Mouse (Mus musculus) neural tube, embryonic 15.5 days (tissue): ENCODE data around the gene Gm37240. TPM values are rescaled to one million over a fixed set of nuclear protein-coding genes. Genes with fewer than 3 reads are reported as not detected.

ENCODE experiments used
- ATAC-seq: fragments of 200-750 bp; cut with Nextera tagmentation; 2 replicates; pipeline ENCODE4 v1.8.0; 2017; ENCODE audit warnings: mild to moderate bottlenecking, moderate TSS enrichment, moderate library complexity; ENCODE audit not compliant: low FRiP score
- H3K27ac ChIP-seq: fragments of 300-500 bp; sonication (generic); replicated peaks from 2 replicates; pipeline ENCODE4 v1.5.1; 2015; ENCODE audit warnings: mild to moderate bottlenecking, inconsistent platforms
- H3K27me3 ChIP-seq: fragments of 300-500 bp; sonication (generic); replicated peaks from 2 replicates; pipeline ENCODE4 v1.6.1; 2015; ENCODE audit warnings: inconsistent platforms
- H3K36me3 ChIP-seq: fragments of 300-500 bp; sonication (generic); 2 replicates; pipeline ENCODE4 v1.6.1; 2015; ENCODE audit warnings: inconsistent platforms
- H3K4me1 ChIP-seq: fragments of 300-500 bp; sonication (generic); 2 replicates; pipeline ENCODE4 v1.6.1; 2015; ENCODE audit warnings: inconsistent platforms
- H3K4me2 ChIP-seq: fragments of 300-500 bp; sonication (generic); 2 replicates; pipeline ENCODE4 v1.6.1; 2015; ENCODE audit warnings: inconsistent platforms, mild to moderate bottlenecking, moderate library complexity
- H3K4me3 ChIP-seq: fragments of 300-500 bp; sonication (generic); replicated peaks from 2 replicates; pipeline ENCODE4 v1.5.1; 2015; ENCODE audit warnings: mild to moderate bottlenecking, inconsistent platforms
- H3K9ac ChIP-seq: fragments of 300-500 bp; sonication (generic); replicated peaks from 2 replicates; pipeline ENCODE4 v1.6.1; 2015; ENCODE audit warnings: mild to moderate bottlenecking, inconsistent platforms
- H3K9me3 ChIP-seq: fragments of 300-500 bp; sonication (generic); replicated peaks from 2 replicates; pipeline ENCODE4 v1.6.1; 2016; ENCODE audit warnings: inconsistent platforms
- WGBS: fragments of 180-500 bp; shearing (Covaris S2); methylation state at CpG from one replicate; pipeline ENCODE4 v1.1.7; 2015; ENCODE audit warnings: mixed read lengths; 5-methylcytosine and 5-hydroxymethylcytosine counted together
- polyA plus RNA-seq: library from polyadenylated mRNA; unstranded; fragments of >200 nt; fragmentation: Nextera tagmentation; extraction: Ambion mirVana; gene quantifications from 2 replicates; pipeline ENCODE4 v1.2.1, GENCODE M21; 2015

The Gm37240 gene
- polyA plus RNA-seq, 1 experiment from 2014 or later: 0.99 TPM

DNA sequence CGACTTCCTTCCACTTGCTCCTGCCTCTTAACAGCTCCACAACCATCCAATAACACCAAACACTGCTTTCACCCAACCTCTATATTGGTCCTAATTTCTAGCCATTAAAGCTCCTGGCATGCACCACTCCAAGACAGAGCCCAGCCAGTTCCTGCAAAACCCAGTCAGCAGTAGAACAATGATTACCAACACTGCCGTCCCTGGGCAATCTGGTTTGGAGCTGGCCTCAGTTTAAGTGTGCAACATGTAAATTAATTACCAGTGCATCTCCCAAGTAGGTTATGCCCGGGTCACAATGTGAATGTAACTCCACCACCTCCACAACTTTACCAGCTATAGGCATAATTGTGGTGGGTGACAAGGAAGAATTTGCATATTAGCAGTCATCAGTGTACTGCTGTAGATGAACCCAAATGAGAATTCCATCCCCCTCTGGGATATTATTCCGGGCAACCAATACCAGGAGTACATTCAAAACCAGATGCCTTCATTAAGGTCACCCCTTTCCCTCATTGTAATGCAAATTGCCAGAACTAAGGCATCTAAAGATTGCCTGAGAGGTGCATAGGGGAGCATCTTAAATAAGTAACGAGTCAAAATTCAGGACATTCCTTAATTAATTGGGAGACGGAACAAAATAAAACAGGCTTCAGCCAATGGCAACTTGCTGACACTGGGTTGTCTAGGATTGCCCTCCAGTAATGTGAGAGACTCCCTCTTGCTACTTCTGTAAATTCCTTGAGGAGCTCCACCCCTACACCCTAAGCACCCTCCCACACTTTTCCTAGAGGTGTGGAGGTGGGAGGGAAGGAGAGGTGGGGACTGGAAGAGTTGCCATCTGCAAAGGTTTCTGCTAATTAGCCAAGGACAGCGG, 549.2 kb downstream of the Gm37240 start:
- Histone ChIP-seq H3K4me3 (no peak overlapping the region), H3K9me3 (no peaks in the 10 kb centered on the region), H3K27me3 (no peaks in the 10 kb centered on the region), H3K27ac (no peak overlapping the region), H3K9ac (no peak overlapping the region), H3K4me1 (peaks cover 24% of the 10 kb centered on the region), H3K4me2 (no peak overlapping the region), H3K36me3 (no peaks in the 10 kb centered on the region)
- ATAC-seq: no peak
- 43% methylated on average over 7 of the region's 7 CpGs for WGBS

DNA sequence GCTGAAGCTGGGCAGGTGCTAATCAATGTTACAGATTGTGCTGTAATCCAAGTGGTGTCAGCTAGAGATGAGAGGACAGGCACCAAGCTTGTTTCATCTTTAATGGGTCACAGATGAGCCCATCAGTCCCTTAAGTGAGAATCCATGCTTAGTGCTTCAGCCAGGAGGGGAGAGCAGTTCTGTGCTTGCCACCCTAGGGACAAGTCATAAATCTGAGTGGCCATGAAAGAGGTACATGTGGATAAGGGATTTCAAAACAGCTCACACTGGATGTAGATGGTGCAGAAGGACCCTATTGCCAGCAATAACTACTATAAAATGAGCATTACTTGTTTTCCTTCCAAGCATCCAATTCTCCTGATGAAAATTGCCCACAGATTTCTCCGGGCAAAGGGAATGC, 551.8 kb downstream of the Gm37240 start:
- ATAC-seq: no peak
- no peaks in the 10 kb centered on the region for H3K36me3 ChIP-seq
- 34% methylated on average over 1 of the region's 1 CpGs for WGBS
- no peak overlapping the region for H3K9ac ChIP-seq
- no peak overlapping the region for H3K4me2 ChIP-seq
- H3K4me1 ChIP-seq: peaks cover 20% of the 10 kb centered on the region
- H3K27ac ChIP-seq: no peak overlapping the region
- H3K27me3 ChIP-seq: no peaks in the 10 kb centered on the region
- H3K4me3 ChIP-seq: no peak overlapping the region
- no peaks in the 10 kb centered on the region for H3K9me3 ChIP-seq

DNA sequence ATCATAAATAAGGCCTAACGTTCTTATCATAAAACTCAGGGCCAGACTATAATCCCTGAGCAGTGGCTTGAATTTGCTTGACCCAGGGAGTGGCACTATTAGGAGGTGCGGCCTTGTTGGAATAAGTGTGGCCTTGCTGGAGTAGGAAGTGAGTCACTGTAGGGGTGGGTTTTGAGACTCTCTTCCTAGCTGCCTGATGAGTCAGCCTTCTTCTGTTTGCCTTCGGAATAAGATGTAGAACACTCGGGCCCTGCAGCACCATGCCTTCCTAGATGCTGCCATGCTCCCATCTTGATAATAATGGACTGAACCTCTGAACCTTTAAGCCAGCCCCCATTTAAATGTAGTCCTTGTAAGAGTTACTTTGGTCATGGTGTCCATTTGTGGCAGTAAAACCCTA, 555.0 kb downstream of the Gm37240 start:
- Histone ChIP-seq H3K4me3 (no peak overlapping the region), H3K4me2 (no peak overlapping the region), H3K9ac (no peak overlapping the region), H3K4me1 (peaks cover 6% of the 10 kb centered on the region; the same call in 1 of the 2 replicates), H3K27ac (no peak overlapping the region), H3K9me3 (no peaks in the 10 kb centered on the region), H3K27me3 (no peaks in the 10 kb centered on the region), H3K36me3 (no peaks in the 10 kb centered on the region)
- 92% methylated on average over 4 of the region's 4 CpGs for WGBS
- ATAC-seq: no peak

DNA sequence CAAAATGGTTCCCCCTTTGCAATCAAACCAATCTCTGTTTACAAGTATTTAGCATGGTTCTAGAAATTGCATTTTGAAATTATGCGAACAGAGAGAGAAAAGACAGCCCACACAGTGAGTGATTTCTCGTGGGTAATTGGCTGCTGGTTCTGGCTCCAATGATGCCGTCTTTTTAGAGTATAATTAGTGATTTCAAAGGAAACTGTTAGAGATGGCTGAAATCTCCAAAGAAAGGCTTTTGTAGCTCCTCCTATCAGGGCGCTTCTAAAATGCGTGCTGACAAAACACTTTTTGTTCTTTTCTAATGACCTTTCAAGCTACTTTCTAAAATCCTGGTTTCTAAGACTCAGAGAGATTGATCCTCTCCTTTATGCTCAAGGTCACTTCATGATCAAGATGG, 569.1 kb downstream of the Gm37240 start:
- H3K9me3 ChIP-seq: no peaks in the 10 kb centered on the region
- no peak overlapping the region for H3K9ac ChIP-seq
- no peak overlapping the region for H3K4me2 ChIP-seq
- no peak overlapping the region for H3K4me3 ChIP-seq
- peaks cover 13% of the 10 kb centered on the region for H3K4me1 ChIP-seq
- H3K36me3 ChIP-seq: no peaks in the 10 kb centered on the region
- ATAC-seq: no peak
- no peaks in the 10 kb centered on the region for H3K27me3 ChIP-seq
- 41% methylated on average over 5 of the region's 5 CpGs for WGBS
- H3K27ac ChIP-seq: no peak overlapping the region

DNA sequence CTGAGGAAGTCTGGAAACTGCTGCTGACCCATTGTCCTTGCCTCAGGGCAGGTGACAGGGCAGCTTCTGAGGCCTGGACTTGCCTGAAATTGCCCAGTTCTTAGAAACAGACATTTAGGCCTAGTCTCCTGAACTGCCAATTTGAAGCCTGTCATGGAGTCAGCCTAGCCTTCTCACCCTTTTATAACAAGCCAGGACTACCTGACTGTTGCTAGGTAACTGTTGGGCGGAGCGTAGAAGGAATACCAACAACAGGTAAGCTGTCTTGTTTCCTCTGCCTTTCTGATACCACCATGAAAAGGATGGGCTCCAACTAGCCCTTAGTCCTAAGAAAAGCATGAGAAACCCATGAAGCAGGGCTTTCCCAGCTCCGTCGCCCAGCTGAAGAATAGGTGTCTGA, 570.0 kb downstream of the Gm37240 start:
- ATAC-seq: no peak
- H3K36me3 ChIP-seq: no peaks in the 10 kb centered on the region
- H3K4me2 ChIP-seq: no peak overlapping the region
- peaks cover 13% of the 10 kb centered on the region for H3K4me1 ChIP-seq
- no peak overlapping the region for H3K9ac ChIP-seq
- WGBS: 96% methylated on average over 4 of the region's 4 CpGs
- H3K27me3 ChIP-seq: no peaks in the 10 kb centered on the region
- no peak overlapping the region for H3K4me3 ChIP-seq
- H3K27ac ChIP-seq: no peak overlapping the region
- H3K9me3 ChIP-seq: no peaks in the 10 kb centered on the region

DNA sequence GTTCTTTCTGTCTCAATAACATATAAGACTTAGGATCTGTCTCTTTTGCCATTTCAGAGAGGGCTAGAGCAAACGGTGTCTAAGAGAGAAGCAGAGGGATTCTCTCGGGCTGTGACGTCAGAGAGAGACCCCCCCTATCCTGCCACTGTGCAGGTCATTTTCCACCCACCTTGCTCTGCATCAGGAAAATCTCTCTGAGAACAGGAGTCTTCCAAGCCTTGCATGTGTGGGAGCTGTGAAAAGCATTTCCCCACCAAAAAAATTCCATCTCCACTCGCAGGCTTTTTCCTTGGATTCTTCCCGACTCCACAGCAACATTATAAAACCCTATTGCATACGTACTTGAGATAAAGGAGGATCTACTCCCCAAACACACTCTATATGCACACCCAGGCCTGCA, 572.4 kb downstream of the Gm37240 start:
- Histone ChIP-seq H3K4me2 (no peak overlapping the region), H3K9ac (no peak overlapping the region), H3K36me3 (no peaks in the 10 kb centered on the region), H3K27me3 (no peaks in the 10 kb centered on the region), H3K4me3 (no peak overlapping the region), H3K27ac (no peak overlapping the region), H3K4me1 (peaks cover 13% of the 10 kb centered on the region), H3K9me3 (no peaks in the 10 kb centered on the region)
- ATAC-seq: no peak
- WGBS: 80% methylated on average over 6 of the region's 6 CpGs

DNA sequence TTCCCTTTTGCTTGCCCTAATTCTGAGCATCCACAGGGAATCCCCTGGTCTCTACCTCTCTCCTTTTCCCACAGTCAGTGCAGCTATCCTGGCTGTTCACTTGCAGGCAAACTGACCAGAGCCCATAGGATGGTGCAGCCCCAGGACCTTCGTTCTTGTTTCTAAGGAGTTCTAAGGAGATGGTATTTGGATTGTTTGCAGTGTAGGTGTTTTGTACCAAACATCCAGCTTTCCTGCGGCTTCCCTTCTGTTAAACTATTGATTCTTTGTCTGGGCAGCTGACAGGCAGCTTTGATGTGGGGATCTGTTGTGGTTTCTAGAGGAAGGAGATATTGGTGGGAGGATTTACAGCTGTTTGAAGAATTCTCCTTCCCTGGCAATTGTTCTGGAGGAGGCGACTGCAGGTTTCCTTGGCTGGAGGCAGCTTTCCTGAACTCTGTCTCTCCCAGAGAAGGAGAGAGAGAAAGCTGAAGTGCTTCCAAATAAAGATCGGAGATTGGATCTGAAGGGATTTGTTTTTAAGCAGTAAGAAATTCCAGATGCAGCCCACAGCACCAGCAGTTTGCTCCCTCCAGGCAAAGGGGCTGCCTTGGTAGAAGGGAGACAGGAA, 573.6 kb downstream of the Gm37240 start:
- Histone ChIP-seq H3K9me3 (no peaks in the 10 kb centered on the region), H3K4me1 (peaks cover 24% of the 10 kb centered on the region), H3K36me3 (no peaks in the 10 kb centered on the region), H3K4me3 (no peak overlapping the region), H3K27ac (0 out of 2 replicates have a peak overlapping the region, but pooled peaks have one; percentile 3), H3K4me2 (no peak overlapping the region), H3K9ac (no peak overlapping the region), H3K27me3 (no peaks in the 10 kb centered on the region)
- 11% methylated on average over 4 of the region's 4 CpGs for WGBS
- no peak for ATAC-seq

DNA sequence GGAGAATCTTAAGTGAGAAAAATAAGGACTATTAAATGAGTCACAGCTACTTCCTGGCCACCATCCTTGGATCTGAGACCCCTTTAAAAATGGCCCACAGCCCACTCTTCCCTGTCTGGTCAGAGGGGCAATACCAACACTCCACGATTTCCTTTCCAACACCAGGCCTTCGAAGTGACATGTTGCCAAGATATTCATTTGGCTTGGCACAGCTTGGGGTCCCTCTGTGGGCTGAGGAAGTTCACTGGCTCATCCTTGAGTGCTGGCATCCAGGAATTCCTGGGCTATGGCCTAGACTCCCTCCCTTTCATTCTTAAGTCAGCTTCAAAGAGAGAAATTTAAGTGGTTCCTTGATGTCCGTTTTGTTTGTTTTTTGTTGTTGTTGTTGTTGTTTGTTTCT, 576.1 kb downstream of the Gm37240 start:
- ATAC-seq: no peak
- no peaks in the 10 kb centered on the region for H3K36me3 ChIP-seq
- H3K9ac ChIP-seq: no peak overlapping the region
- H3K4me1 ChIP-seq: peaks cover 31% of the 10 kb centered on the region
- H3K9me3 ChIP-seq: no peaks in the 10 kb centered on the region
- no peak overlapping the region for H3K4me3 ChIP-seq
- no peak overlapping the region for H3K27ac ChIP-seq
- no peak overlapping the region for H3K4me2 ChIP-seq
- H3K27me3 ChIP-seq: no peaks in the 10 kb centered on the region
- 97% methylated on average over 3 of the region's 3 CpGs for WGBS

DNA sequence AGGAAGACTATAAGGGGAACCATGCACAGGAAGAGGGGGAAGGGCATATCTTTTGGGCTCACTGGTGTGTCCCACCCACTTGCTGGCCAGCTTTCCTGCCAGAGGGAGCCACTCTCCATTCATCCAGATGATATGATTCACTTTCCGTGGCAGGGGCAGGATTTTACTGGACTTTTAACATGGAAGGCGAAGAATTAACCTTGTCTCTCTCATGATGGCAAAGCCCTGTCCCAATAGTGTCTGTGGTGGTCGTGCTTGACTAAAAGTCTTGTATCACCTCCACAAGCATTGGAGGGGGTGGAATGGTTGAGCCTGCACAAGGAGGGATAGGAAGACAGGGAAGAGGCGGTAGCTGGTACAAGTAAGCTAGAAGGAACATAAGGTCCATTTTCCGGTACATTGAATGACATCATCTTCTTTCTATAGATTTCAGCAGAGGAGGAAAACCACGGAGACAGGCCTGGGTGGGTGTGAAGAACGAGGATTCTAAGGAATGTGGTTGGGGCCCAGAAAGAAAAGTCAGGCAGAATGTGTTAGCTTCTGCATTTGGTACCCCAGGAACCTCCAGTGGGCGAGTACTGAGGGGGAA, 576.8 kb downstream of the Gm37240 start:
- no peaks in the 10 kb centered on the region for H3K36me3 ChIP-seq
- H3K4me2 ChIP-seq: no peak overlapping the region
- H3K9me3 ChIP-seq: no peaks in the 10 kb centered on the region
- H3K27ac ChIP-seq: no peak overlapping the region
- H3K4me3 ChIP-seq: no peak overlapping the region
- no peak overlapping the region for H3K9ac ChIP-seq
- H3K4me1 ChIP-seq: peaks cover 31% of the 10 kb centered on the region
- no peaks in the 10 kb centered on the region for H3K27me3 ChIP-seq
- ATAC-seq: no peak
- 84% methylated on average over 8 of the region's 8 CpGs for WGBS

DNA sequence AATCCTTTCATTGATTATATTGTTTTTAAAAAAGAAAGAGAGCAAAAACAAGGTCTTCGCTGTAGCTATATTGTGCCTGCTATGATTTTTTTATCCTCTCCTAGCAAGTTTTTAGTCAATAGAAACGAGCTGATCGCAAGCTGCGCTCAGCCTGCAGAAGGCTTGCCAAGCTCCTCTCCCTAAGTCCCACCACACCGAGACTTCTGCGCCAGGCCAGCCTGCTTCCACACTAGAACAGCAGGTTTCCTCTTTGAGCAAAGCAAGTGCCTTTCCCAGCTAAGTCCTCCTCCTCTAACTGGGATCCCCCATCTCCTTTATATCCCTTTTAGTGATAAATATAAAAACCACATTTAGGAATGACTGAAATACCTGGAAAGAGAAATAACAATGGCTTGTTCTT, 578.1 kb downstream of the Gm37240 start:
- Histone ChIP-seq H3K4me3 (no peak overlapping the region), H3K27me3 (no peaks in the 10 kb centered on the region), H3K27ac (peak overlapping the region; percentile 45; the same call in 1 of the 2 replicates), H3K4me2 (0 out of 2 replicates have a peak overlapping the region, but pooled peaks have one; percentile 19), H3K4me1 (peaks cover 27% of the 10 kb centered on the region), H3K9me3 (no peaks in the 10 kb centered on the region), H3K36me3 (no peaks in the 10 kb centered on the region), H3K9ac (no peak overlapping the region)
- no peak for ATAC-seq
- WGBS: 69% methylated on average over 6 of the region's 6 CpGs

DNA sequence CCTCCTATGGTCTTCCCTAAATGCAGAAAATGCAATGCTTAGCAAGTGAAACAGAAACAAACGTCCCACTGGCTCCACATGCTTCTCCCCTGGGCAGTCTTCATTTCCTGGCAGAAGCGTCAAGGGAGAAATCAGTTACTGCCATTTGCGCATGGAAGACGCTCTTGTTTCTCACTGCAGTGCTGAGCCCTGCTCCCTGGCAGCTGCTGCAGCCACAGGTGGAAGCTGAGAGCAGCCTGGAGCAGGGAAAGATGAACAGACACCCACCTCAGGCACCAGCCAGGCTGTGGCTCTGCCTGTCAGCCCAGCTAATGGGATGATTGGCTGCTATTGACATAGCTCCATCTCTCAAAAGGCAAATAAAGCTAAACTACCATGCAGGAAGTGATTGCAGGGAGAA, 578.6 kb downstream of the Gm37240 start:
- H3K27me3 ChIP-seq: no peaks in the 10 kb centered on the region
- peak overlapping the region; percentile 19 for H3K4me2 ChIP-seq
- no peak overlapping the region for H3K9ac ChIP-seq
- WGBS: 35% methylated on average over 4 of the region's 4 CpGs
- no peaks in the 10 kb centered on the region for H3K9me3 ChIP-seq
- H3K27ac ChIP-seq: 0 out of 2 replicates have a peak overlapping the region, but pooled peaks have one; percentile 45
- H3K4me3 ChIP-seq: no peak overlapping the region
- H3K4me1 ChIP-seq: peaks cover 22% of the 10 kb centered on the region
- peak; percentile 55; the same call in 1 of the 2 replicates for ATAC-seq
- no peaks in the 10 kb centered on the region for H3K36me3 ChIP-seq

DNA sequence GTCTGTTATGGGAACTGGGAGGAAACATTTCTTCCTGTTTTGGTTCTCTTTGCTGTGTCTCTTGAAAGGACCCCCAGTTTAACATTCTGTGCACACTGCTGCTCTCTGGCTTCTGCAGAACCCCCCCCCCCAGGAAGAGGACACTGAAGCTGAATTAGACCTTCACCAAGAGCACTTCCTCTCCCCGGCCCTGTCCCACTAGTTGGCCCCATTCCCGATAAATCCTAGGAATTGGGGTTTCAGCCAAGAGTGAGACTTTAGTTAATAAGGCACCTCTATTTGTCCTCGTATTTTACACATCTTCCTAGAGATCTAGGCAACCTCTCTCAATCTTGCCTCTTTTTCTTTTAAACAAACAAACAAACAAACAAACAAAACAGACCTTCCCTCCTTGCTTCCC, 585.5 kb downstream of the Gm37240 start:
- Histone ChIP-seq H3K4me3 (no peak overlapping the region), H3K9ac (no peak overlapping the region), H3K36me3 (no peaks in the 10 kb centered on the region), H3K9me3 (no peaks in the 10 kb centered on the region), H3K4me1 (no peaks in the 10 kb centered on the region), H3K27ac (no peak overlapping the region), H3K27me3 (no peaks in the 10 kb centered on the region), H3K4me2 (no peak overlapping the region)
- no peak for ATAC-seq
- WGBS: 73% methylated on average over 3 of the region's 3 CpGs
